Mouse (Mus musculus): ENCODE results near the gene Cdc42se2. TPM values are rescaled to one million over a fixed set of nuclear protein-coding genes. Genes with fewer than 3 reads are reported as not detected.

Gene Cdc42se2
- total RNA-seq, 1 experiment from 2014 or later, result 94.8 TPM

GRCm38 (mm10) chr11:54698636-54699035 lies 88.8 kb downstream of the Cdc42se2 start:
- no peak for ATAC-seq (replicated peaks in 1 of 2; ENCODE audit: insufficient read depth in 1 of 2, low FRiP score in 2 of 2, low TSS enrichment in 1 of 2, low read depth in 1 of 2, poor library complexity in 2 of 2, severe bottlenecking in 2 of 2)

GRCm38 (mm10) chr11:54697611-54698010 lies 89.9 kb downstream of the Cdc42se2 start:
- no peak for ATAC-seq (replicated peaks in 1 of 2; ENCODE audit: insufficient read depth in 1 of 2, low FRiP score in 2 of 2, low TSS enrichment in 1 of 2, low read depth in 1 of 2, poor library complexity in 2 of 2, severe bottlenecking in 2 of 2)

- ATAC-seq (replicated peaks in 1 of 2; ENCODE audit: insufficient read depth in 1 of 2, low FRiP score in 2 of 2, low TSS enrichment in 1 of 2, low read depth in 1 of 2, poor library complexity in 2 of 2, severe bottlenecking in 2 of 2), result no peak
Observed at GRCm38 (mm10) chr11:54695951-54696350, 91.5 kb downstream of the Cdc42se2 start.

DNA sequence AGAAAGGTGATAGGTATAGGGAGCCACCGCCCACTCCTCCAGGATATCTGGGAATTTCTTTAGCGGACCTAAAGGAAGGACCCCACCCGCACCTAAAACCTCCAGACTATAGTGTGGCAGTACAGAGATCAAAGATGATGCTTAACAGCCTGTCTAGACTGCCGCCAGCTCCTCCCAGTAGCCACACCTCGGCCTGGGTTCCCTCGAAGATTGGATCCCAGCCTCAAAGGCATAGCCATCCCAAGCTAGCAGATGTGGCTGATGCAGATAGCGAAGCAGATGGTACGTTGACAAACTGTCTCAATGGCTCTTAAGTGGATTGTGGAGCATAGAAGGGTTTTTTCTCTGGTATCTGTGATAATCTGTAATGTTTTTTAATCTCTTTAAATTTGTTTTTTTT lies 93.2 kb downstream of the Cdc42se2 start:
- ATAC-seq (replicated peaks in 1 of 2; ENCODE audit: insufficient read depth in 1 of 2, low FRiP score in 2 of 2, low TSS enrichment in 1 of 2, low read depth in 1 of 2, poor library complexity in 2 of 2, severe bottlenecking in 2 of 2), result no peak

- ATAC-seq (replicated peaks in 1 of 2; ENCODE audit: insufficient read depth in 1 of 2, low FRiP score in 2 of 2, low TSS enrichment in 1 of 2, low read depth in 1 of 2, poor library complexity in 2 of 2, severe bottlenecking in 2 of 2), result no peak
Observed at GRCm38 (mm10) chr11:54693696-54694095, 93.8 kb downstream of the Cdc42se2 start.

DNA sequence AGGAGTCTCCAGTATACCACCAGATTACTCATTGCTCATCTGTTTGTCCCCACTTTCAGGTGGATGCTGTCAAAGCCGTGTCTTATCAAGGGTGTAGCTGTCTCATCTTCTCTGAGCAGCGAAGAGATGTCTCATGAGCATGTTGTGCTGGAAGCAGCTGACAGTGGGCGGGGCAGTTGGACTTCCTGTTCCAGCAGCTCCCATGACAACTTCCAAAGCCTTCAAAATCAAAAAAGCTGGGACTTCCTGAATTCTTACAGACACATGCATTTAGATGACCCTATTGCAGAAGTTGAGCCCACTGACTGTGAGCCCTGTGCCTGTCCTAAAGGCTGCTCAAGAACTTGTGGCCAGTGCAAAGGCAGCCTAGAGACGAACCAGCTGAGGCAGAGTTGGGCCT lies 96.3 kb downstream of the Cdc42se2 start:
- no peak for ATAC-seq (replicated peaks in 1 of 2; ENCODE audit: insufficient read depth in 1 of 2, low FRiP score in 2 of 2, low TSS enrichment in 1 of 2, low read depth in 1 of 2, poor library complexity in 2 of 2, severe bottlenecking in 2 of 2)

DNA sequence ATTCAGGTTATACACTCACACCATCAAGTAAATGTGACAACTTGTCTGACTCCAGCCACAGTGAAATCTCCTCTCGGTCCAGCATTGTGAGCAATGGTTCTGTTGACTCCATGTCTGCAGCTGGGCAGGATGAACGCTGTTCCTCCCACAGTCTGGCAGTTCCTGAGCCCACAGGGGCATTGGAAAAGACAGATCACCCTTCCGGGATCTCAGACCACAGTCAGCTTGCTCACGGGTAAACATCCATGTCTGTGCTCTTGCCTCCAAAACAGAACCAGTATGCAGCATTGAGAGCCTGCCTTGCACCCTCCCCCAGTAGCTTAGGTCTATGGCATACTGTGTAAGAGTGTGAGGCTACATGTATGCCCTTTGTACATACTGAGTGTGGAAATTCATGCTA lies 97.3 kb downstream of the Cdc42se2 start:
- no peak for ATAC-seq (replicated peaks in 1 of 2; ENCODE audit: insufficient read depth in 1 of 2, low FRiP score in 2 of 2, low TSS enrichment in 1 of 2, low read depth in 1 of 2, poor library complexity in 2 of 2, severe bottlenecking in 2 of 2)

- no peak for ATAC-seq (replicated peaks in 1 of 2; ENCODE audit: insufficient read depth in 1 of 2, low FRiP score in 2 of 2, low TSS enrichment in 1 of 2, low read depth in 1 of 2, poor library complexity in 2 of 2, severe bottlenecking in 2 of 2)
Observed at GRCm38 (mm10) chr11:54684831-54685230, 102.6 kb downstream of the Cdc42se2 start.

DNA sequence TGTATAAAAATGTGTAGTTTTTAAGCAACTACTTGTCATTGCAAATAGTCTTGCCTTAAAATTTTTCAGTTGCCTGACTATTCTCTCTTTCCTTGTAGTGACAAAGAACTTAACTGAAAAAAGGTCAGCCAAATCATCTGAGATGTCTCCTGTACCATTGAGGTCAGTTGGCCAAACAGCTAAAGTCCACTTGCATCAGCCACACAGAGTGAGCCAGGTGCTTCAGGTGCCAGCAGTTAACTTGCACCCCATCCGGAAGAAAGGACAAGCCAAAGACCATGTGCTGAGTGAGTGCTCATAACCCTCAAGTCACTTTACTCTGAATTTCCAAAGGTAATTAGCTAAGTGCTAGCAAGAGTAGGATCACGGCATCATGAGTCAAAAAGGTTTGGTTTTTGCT lies 108.3 kb downstream of the Cdc42se2 start:
- no peak for ATAC-seq (replicated peaks in 1 of 2; ENCODE audit: insufficient read depth in 1 of 2, low FRiP score in 2 of 2, low TSS enrichment in 1 of 2, low read depth in 1 of 2, poor library complexity in 2 of 2, severe bottlenecking in 2 of 2)

GRCm38 (mm10) chr11:54675792-54676489 lies 111.5 kb downstream of the Cdc42se2 start:
- no peak for ATAC-seq (replicated peaks in 1 of 2; ENCODE audit: insufficient read depth in 1 of 2, low FRiP score in 2 of 2, low TSS enrichment in 1 of 2, low read depth in 1 of 2, poor library complexity in 2 of 2, severe bottlenecking in 2 of 2)

DNA sequence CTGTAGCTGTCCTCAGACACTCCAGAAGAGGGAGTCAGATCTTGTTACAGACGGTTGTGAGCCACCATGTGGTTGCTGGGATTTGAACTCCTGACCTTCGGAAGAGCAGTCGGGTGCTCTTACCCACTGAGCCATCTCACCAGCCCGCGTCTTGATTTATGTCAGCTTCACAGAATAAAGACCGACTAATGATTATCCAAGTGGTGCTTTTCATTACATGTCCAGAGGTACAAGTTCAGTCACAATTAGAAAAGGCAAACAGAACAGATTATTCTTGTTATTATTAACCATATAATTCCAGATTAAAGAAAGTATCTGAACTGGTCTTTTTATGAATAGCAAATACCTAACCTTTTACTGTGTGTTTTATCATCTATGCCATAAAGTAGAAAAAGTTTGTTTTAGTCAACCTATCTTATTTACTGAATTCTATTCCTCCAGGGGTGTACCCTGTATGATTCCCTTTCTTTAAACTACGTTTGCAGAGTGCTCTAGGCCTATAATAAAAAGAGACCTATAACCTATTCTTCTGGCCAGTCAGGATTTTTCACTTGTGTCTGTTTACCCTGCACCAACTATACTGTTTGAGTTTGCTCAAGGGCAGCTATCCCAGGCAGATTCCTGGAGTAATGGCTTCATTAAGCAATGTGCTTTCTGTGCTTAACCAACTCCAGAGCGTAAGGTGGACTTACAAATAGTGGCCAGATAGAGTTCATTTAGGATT lies 113.7 kb downstream of the Cdc42se2 start:
- no peak for ATAC-seq (replicated peaks in 1 of 2; ENCODE audit: insufficient read depth in 1 of 2, low FRiP score in 2 of 2, low TSS enrichment in 1 of 2, low read depth in 1 of 2, poor library complexity in 2 of 2, severe bottlenecking in 2 of 2)

Other genes starting within 250 kb of the Cdc42se2 start
- gene Lyrm7, start 73.2 kb upstream of the Cdc42se2 start, total RNA-seq (2017), result 2.5 and 3.1 TPM in 2 replicates
- 302 and 467 TPM in 2 replicates for gene Hint1, start 78.7 kb upstream of the Cdc42se2 start, total RNA-seq (2017)
- gene Gpx3, start 114.8 kb upstream of the Cdc42se2 start, total RNA-seq (2017), result 0.19 TPM in 1 of 2 replicates, not detected in the other
- 26.6 and 44.4 TPM in 2 replicates for gene Tnip1, start 175.2 kb upstream of the Cdc42se2 start, total RNA-seq (2017)
- gene Anxa6, start 245.8 kb upstream of the Cdc42se2 start, total RNA-seq (2017), result 62.0 and 69.8 TPM in 2 replicates